Mouse (Mus musculus): ENCODE data around the gene AY358078. TPM values are rescaled to one million over a fixed set of nuclear protein-coding genes. Genes with fewer than 3 reads are reported as not detected.

The AY358078 gene
- polyA plus RNA-seq (2017; shearing (Covaris generic)), result not detected

DNA sequence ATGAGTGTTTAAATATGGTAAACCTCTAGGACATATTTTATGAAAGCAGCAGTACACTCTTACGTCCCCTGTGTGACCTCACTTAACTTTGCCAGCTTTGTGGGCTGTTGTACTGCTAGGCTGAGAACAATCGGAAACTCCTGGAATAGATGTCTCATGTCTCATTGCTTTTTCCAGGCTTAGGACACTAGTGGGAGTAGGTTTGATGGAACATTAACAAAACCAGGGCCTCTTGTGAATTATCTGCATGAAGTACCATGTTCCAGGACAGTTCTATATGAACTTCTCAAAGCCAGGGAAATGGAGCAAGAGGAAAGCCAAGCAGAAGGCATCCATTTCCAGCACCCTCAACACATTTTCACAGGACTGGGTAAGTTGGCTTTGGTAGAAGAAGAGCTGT is at the start of gene AY358078:
AY358078 (plus strand) TSS at position 301 of the 400 bp plus-strand sequence.

DNA sequence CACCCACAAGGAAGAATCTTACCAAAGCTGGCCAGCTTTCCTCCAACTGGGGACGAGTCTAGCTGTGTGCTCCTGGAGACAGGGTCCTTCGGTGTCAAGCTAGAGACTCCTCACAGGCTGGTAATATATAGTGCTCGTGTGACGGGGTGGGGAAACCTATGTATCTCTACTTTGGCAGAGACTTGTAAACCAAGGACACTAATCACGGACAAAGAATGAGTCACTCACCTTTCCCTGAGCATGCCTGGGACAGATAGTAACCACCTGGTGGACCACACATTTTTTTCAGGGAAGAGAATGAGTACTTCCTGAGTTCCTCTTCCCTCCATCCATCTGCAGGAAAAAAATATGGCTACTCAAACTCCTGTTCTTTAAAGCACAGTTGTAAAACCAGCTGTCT is 26.4 kb upstream of the AY358078 start, which contains the start of gene Ang4:
Ang4 (minus strand) TSS at position 101 of the 400 bp plus-strand sequence.

DNA sequence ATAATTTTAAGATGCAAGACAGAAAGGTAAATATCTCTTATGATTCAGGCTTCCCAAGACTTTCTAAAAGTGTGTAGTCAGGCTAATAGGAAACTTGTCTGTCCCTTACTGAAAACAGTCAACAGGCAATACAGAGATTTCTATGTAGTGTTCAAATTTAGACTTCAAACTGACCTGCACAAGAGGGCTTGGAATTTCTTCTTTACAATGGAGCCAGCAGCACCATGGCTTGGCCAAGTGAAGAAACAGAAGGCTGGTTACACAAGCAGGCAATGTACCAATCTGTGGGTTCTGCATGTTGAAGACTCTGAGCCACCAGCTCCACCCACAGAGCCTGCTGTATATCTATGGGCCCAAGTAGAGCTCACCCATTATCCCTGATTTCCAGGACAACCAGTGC is 53.6 kb downstream of the AY358078 start, which contains the start of gene Ear6:
Ear6 (plus strand) TSS at position 301 of the 400 bp plus-strand sequence.

Other genes with a start within 250 kb of the AY358078 start
- not detected for gene Gm5622, start 247.3 kb upstream of the AY358078 start, polyA plus RNA-seq (2017; shearing (Covaris generic))
- gene Gm17175, start 226.0 kb upstream of the AY358078 start, polyA plus RNA-seq (2017; shearing (Covaris generic)), result not detected
- not detected for gene Gm17174, start 207.9 kb upstream of the AY358078 start, polyA plus RNA-seq (2017; shearing (Covaris generic))
- gene Gm17078, start 188.7 kb upstream of the AY358078 start, polyA plus RNA-seq (2017; shearing (Covaris generic)), result not detected
- not detected for gene Gm4181, start 164.4 kb upstream of the AY358078 start, polyA plus RNA-seq (2017; shearing (Covaris generic))
- not detected for gene Gm17079, start 104.6 kb upstream of the AY358078 start, polyA plus RNA-seq (2017; shearing (Covaris generic))
- gene Gm5800, start 82.9 kb upstream of the AY358078 start, polyA plus RNA-seq (2017; shearing (Covaris generic)), result not detected
- gene Ang4, start 26.5 kb upstream of the AY358078 start, polyA plus RNA-seq (2017; shearing (Covaris generic)), result not detected
- gene Ear6, start 53.7 kb downstream of the AY358078 start, polyA plus RNA-seq (2017; shearing (Covaris generic)), result not detected
- gene Mettl17, start 84.8 kb downstream of the AY358078 start, polyA plus RNA-seq (2017; shearing (Covaris generic)), result 97.5 TPM
- gene Slc39a2, start 92.8 kb downstream of the AY358078 start, polyA plus RNA-seq (2017; shearing (Covaris generic)), result 0.68 TPM
- 56.7 TPM for gene Ndrg2, start 114.1 kb downstream of the AY358078 start, polyA plus RNA-seq (2017; shearing (Covaris generic))
- gene Tppp2, start 118.4 kb downstream of the AY358078 start, polyA plus RNA-seq (2017; shearing (Covaris generic)), result not detected
- not detected for gene Rnase13, start 122.7 kb downstream of the AY358078 start, polyA plus RNA-seq (2017; shearing (Covaris generic))
- gene Arhgef40, start 184.7 kb downstream of the AY358078 start, polyA plus RNA-seq (2017; shearing (Covaris generic)), result 0.86 TPM
- gene Tmem253, start 215.6 kb downstream of the AY358078 start, polyA plus RNA-seq (2017; shearing (Covaris generic)), result not detected
- gene Zfp219, start 220.7 kb downstream of the AY358078 start, polyA plus RNA-seq (2017; shearing (Covaris generic)), result 22.6 TPM
- gene Olfr221, start 242.4 kb downstream of the AY358078 start, polyA plus RNA-seq (2017; shearing (Covaris generic)), result not detected